Mouse (Mus musculus) heart, adult 2 months (tissue): ENCODE data around the gene Vsig8. TPM values are rescaled to one million over a fixed set of nuclear protein-coding genes. Genes with fewer than 3 reads are reported as not detected.

Experiments
- DNase-seq, 2 experiments: peaks; one replicate each; pipeline ENCODE4 v3.0.0; 2021
- H3K27ac ChIP-seq: fragments of 200-600 bp; 2 replicates; pipeline ENCODE4 v1.8.1; 2022
- H3K27me3 ChIP-seq: fragments of 200-500 bp; 2 replicates; pipeline ENCODE4 v1.6.1; 2012; ENCODE audit warnings: mild to moderate bottlenecking, low read length, inconsistent platforms, mixed read lengths; ENCODE audit not compliant: control insufficient read depth, insufficient read depth
- H3K36me3 ChIP-seq: fragments of 200-500 bp; 2 replicates; pipeline ENCODE4 v1.6.1; 2012; ENCODE audit warnings: low read length, inconsistent platforms; ENCODE audit not compliant: control insufficient read depth, insufficient read depth
- H3K4me1 ChIP-seq: fragments of 200-500 bp; 2 replicates; pipeline ENCODE4 v1.6.1; 2011; ENCODE audit warnings: low read length; ENCODE audit not compliant: control insufficient read depth, insufficient read depth
- H3K4me3 ChIP-seq: fragments of 200-600 bp; 2 replicates; pipeline ENCODE4 v1.8.1; 2022
- H3K79me2 ChIP-seq: fragments of 200-500 bp; replicated peaks from 2 replicates; pipeline ENCODE4 v1.6.1; 2012; ENCODE audit warnings: mild to moderate bottlenecking, inconsistent platforms, low read length, moderate library complexity, mixed read lengths; ENCODE audit not compliant: control insufficient read depth, insufficient read depth
- H3K9ac ChIP-seq: fragments of 200-500 bp; 2 replicates; pipeline ENCODE4 v1.6.1; 2012; ENCODE audit warnings: low read depth, mild to moderate bottlenecking, control low read depth, inconsistent platforms, low read length, mixed read lengths
- CTCF ChIP-seq: fragments of 200-600 bp; IDR thresholded peaks from 2 replicates; pipeline ENCODE4 v1.8.1; 2022; ENCODE audit warnings: antibody characterized with exemption, mild to moderate bottlenecking, moderate library complexity
- EP300 ChIP-seq: fragments of 200-500 bp; IDR thresholded peaks from 2 replicates; pipeline ENCODE4 v1.6.1; 2011; ENCODE audit warnings: low read depth, low read length, control low read depth; ENCODE audit not compliant: insufficient read depth
- POLR2A ChIP-seq: fragments of 200-500 bp; IDR thresholded peaks from 2 replicates; pipeline ENCODE4 v1.6.1; 2011; ENCODE audit warnings: mild to moderate bottlenecking, low read depth, low read length, control low read depth; ENCODE audit not compliant: insufficient read depth
- WGBS: fragments of 180-500 bp; shearing (Covaris S2); methylation state at CpG from one replicate; pipeline ENCODE4 v1.1.7; 2018; 5-methylcytosine and 5-hydroxymethylcytosine counted together
- intact Hi-C: fragments of 180-260 bp; cut with DNase I; formaldehyde crosslinking; loops from one replicate; pipeline ENCODE4 v1.15.1; 2025
- polyA plus RNA-seq: library from polyadenylated mRNA; depleted of rRNA; stranded (reverse); fragments of >200 nt; gene quantifications from 2 replicates; pipeline ENCODE4 v1.2.3, GENCODE M21; 2012
- total RNA-seq, 2 experiments: library from RNA; stranded (reverse); gene quantifications; 2 replicates each; pipeline ENCODE4 v1.2.3; 2021

Gene Vsig8
- total and polyA plus RNA-seq, 3 experiments = not detected

GRCm38 (mm10) chr1:172548501-172548900 is 7.2 kb upstream of the Vsig8 start:
- DNase-seq = peak in 1 of 2 experiments; percentile 24
- Histone ChIP-seq H3K36me3 (no peaks in the 10 kb centered on the region), H3K27ac (no peak overlapping the region), H3K27me3 (no peaks in the 10 kb centered on the region), H3K9ac (no peak overlapping the region), H3K79me2 (no peaks in the 10 kb centered on the region), H3K4me3 (no peak overlapping the region), H3K4me1 (peaks cover 16% of the 10 kb centered on the region)
- intact Hi-C loops = loop anchor here (2.0 kb wide), 1 partner anchor 16 kb away; no protein-coding TSS in a partner anchor
- WGBS = 79% methylated on average over 7 of the region's 7 CpGs
- TF ChIP-seq CTCF (no peak), POLR2A (no peak), EP300 (no peak)

GRCm38 (mm10) chr1:172549314-172549713 is 6.4 kb upstream of the Vsig8 start:
- Histone ChIP-seq H3K9ac (no peak overlapping the region), H3K4me3 (no peak overlapping the region), H3K79me2 (no peaks in the 10 kb centered on the region), H3K27ac (no peak overlapping the region), H3K4me1 (peaks cover 16% of the 10 kb centered on the region), H3K27me3 (no peaks in the 10 kb centered on the region), H3K36me3 (no peaks in the 10 kb centered on the region)
- no peak for TF ChIP-seq POLR2A
- no peak for TF ChIP-seq EP300
- TF ChIP-seq CTCF = no peak
- intact Hi-C loops = loop anchor here (2.0 kb wide), 1 partner anchor 17 kb away; no protein-coding TSS in a partner anchor
- WGBS = 34% methylated on average over 2 of the region's 2 CpGs
- no peak for DNase-seq

GRCm38 (mm10) chr1:172549717-172550116 is 6.0 kb upstream of the Vsig8 start:
- H3K9ac ChIP-seq = no peak overlapping the region
- WGBS = 18% methylated on average over 8 of the region's 8 CpGs

GRCm38 (mm10) chr1:172550551-172550951 is 5.2 kb upstream of the Vsig8 start:
- Histone ChIP-seq H3K79me2 (no peaks in the 10 kb centered on the region), H3K4me3 (peak overlapping the region; percentile 44), H3K4me1 (peaks cover 16% of the 10 kb centered on the region), H3K9ac (peak overlapping the region; percentile 26; the same call in 1 of the 2 replicates), H3K27ac (peak overlapping the region; percentile 60), H3K27me3 (no peaks in the 10 kb centered on the region), H3K36me3 (no peaks in the 10 kb centered on the region)
- DNase-seq = peak; percentile 62 to 78
- 0% methylated on average over 8 of the region's 8 CpGs for WGBS
- intact Hi-C loops = no loop called here
- TF ChIP-seq EP300 (no peak), POLR2A (peak; percentile 54)

More at GRCm38 (mm10) chr1:172549717-172550116, 6.0 kb upstream of the Vsig8 start:
- DNase-seq = no peak
- Histone ChIP-seq H3K79me2 (no peaks in the 10 kb centered on the region), H3K4me1 (peaks cover 16% of the 10 kb centered on the region), H3K27ac (no peak overlapping the region; the same call in 1 of the 2 replicates), H3K36me3 (no peaks in the 10 kb centered on the region), H3K27me3 (no peaks in the 10 kb centered on the region), H3K4me3 (peak overlapping the region; percentile 44)
- intact Hi-C loops = loop anchor here (2.0 kb wide), 1 partner anchor 17 kb away; no protein-coding TSS in a partner anchor
- no peak for TF ChIP-seq CTCF
- TF ChIP-seq POLR2A = no peak
- TF ChIP-seq EP300 = no peak

- no peaks in the 10 kb centered on the region for H3K36me3 ChIP-seq
- H3K27ac ChIP-seq = peak overlapping the region; percentile 60
- intact Hi-C loops = no loop called here
- peaks cover 16% of the 10 kb centered on the region for H3K4me1 ChIP-seq
- no peaks in the 10 kb centered on the region for H3K27me3 ChIP-seq
- H3K9ac ChIP-seq = no peak overlapping the region
- TF ChIP-seq POLR2A (no peak), CTCF (no peak), EP300 (no peak)
- 8% methylated on average over 7 of the region's 7 CpGs for WGBS
- peak overlapping the region; percentile 44; the same call in 1 of the 2 replicates for H3K4me3 ChIP-seq
- DNase-seq = no peak
- H3K79me2 ChIP-seq = no peaks in the 10 kb centered on the region
These were observed 4.7 kb upstream of the Vsig8 start for GRCm38 (mm10) chr1:172551009-172551408.

GRCm38 (mm10) chr1:172552623-172553022 is 3.1 kb upstream of the Vsig8 start:
- no peak for TF ChIP-seq CTCF
- 0 out of 2 replicates have a peak, but pooled peaks have one; percentile 26 for TF ChIP-seq EP300
- TF ChIP-seq POLR2A = no peak
- Histone ChIP-seq H3K27me3 (no peaks in the 10 kb centered on the region), H3K27ac (peak overlapping the region; percentile 52), H3K4me1 (peaks cover 16% of the 10 kb centered on the region), H3K79me2 (no peaks in the 10 kb centered on the region), H3K9ac (no peak overlapping the region), H3K4me3 (no peak overlapping the region), H3K36me3 (no peaks in the 10 kb centered on the region)
- 38% methylated on average over 1 of the region's 1 CpGs for WGBS
- intact Hi-C loops = no loop called here
- peak in 1 of 2 experiments; percentile 21 for DNase-seq
